Comparison of ENCODE assay signal across 8 mouse cellular contexts in genomic region chr5:4530236-4531067, GRCm38 (mm10).
DNase-seq lines count a peak whose midpoint lies in the region; ATAC-seq lines count a peak whose summit lies in the region.

No protein-coding gene starts in this region.

- DNase-seq in adrenal gland, postnatal 14 days: peak; percentile 4
- no peak for DNase-seq in adrenal gland, postnatal 25 days
- DNase-seq in midbrain, embryonic 11.5 days (ENCODE audit: low spot score, missing footprints): no peak
- no peak for DNase-seq in midbrain, embryonic 10.5 days (ENCODE audit: low spot score)
- DNase-seq in heart, postnatal 25 days (ENCODE audit: low spot score): peak; percentile 13
- peak; percentile 72 for DNase-seq in lung, postnatal 10 days
- DNase-seq in left cerebral cortex, adult 8-10 months (ENCODE audit: low spot score in 2 of 2): no peak

- peaks cover 10% of the 10 kb centered on the region for H3K4me1 ChIP-seq in midbrain, embryonic 11.5 days (ENCODE audit: control insufficient read depth, insufficient read depth, low read length)
- peaks cover 14% of the 10 kb centered on the region for H3K4me1 ChIP-seq in midbrain, embryonic 10.5 days
- H3K4me1 ChIP-seq in intestine, embryonic 16.5 days (ENCODE audit: control insufficient read depth, insufficient read depth, low read length): no peaks in the 10 kb centered on the region; the same call in 1 of the 2 replicates

- 30% methylated on average over 10 of the region's 10 CpGs for WGBS in midbrain, embryonic 11.5 days
- 31% methylated on average over 10 of the region's 10 CpGs for WGBS in midbrain, embryonic 10.5 days
- 40% methylated on average over 10 of the region's 10 CpGs for WGBS in intestine, embryonic 16.5 days

- ATAC-seq in midbrain, embryonic 11.5 days (ENCODE audit: low FRiP score): 0 out of 2 replicates have a peak, but pooled peaks have one; percentile 42
- no peak for ATAC-seq in intestine, embryonic 16.5 days

- H3K36me3 ChIP-seq in midbrain, embryonic 11.5 days (ENCODE audit: control insufficient read depth, insufficient read depth, low read length): no peaks in the 10 kb centered on the region
- no peaks in the 10 kb centered on the region for H3K36me3 ChIP-seq in midbrain, embryonic 10.5 days
- no peaks in the 10 kb centered on the region for H3K36me3 ChIP-seq in intestine, embryonic 16.5 days (ENCODE audit: control insufficient read depth, insufficient read depth, low read length)

- H3K4me2 ChIP-seq in midbrain, embryonic 11.5 days: no peak overlapping the region
- H3K4me2 ChIP-seq in intestine, embryonic 16.5 days (ENCODE audit: low read depth, low read length): no peak overlapping the region

- intact Hi-C loops in heart, postnatal 25 days (cut with DNase I): no loop called here

- H3K27me3 ChIP-seq in midbrain, embryonic 11.5 days (ENCODE audit: control insufficient read depth, insufficient read depth, low read length): no peaks in the 10 kb centered on the region
- H3K27me3 ChIP-seq in midbrain, embryonic 10.5 days (ENCODE audit: low read depth, poor library complexity, severe bottlenecking): no peaks in the 10 kb centered on the region
- H3K27me3 ChIP-seq in intestine, embryonic 16.5 days (replicated peaks; ENCODE audit: control insufficient read depth, insufficient read depth, low read length): no peaks in the 10 kb centered on the region

- H3K9me3 ChIP-seq in midbrain, embryonic 11.5 days (ENCODE audit: control insufficient read depth, low read length): no peaks in the 10 kb centered on the region
- no peaks in the 10 kb centered on the region for H3K9me3 ChIP-seq in midbrain, embryonic 10.5 days (replicated peaks)
- no peaks in the 10 kb centered on the region for H3K9me3 ChIP-seq in intestine, embryonic 16.5 days (ENCODE audit: control insufficient read depth, low read length)

- H3K27ac ChIP-seq in midbrain, embryonic 11.5 days (ENCODE audit: low read depth, low read length): no peak overlapping the region
- H3K27ac ChIP-seq in midbrain, embryonic 10.5 days (replicated peaks): no peak overlapping the region
- H3K27ac ChIP-seq in intestine, embryonic 16.5 days (ENCODE audit: low read length): no peak overlapping the region

- no peak overlapping the region for H3K9ac ChIP-seq in midbrain, embryonic 11.5 days (ENCODE audit: low read length)
- no peak overlapping the region for H3K9ac ChIP-seq in intestine, embryonic 16.5 days (ENCODE audit: low read depth, low read length)

- H3K4me3 ChIP-seq in midbrain, embryonic 11.5 days (ENCODE audit: low read depth, low read length): no peak overlapping the region
- no peak overlapping the region for H3K4me3 ChIP-seq in midbrain, embryonic 10.5 days
- H3K4me3 ChIP-seq in intestine, embryonic 16.5 days (ENCODE audit: low read length): no peak overlapping the region

Comparison
In these comparisons a context has a peak if more than half of its experiments do, and no peak if none do; other contexts are left out.
1. DNase-seq: peak in adrenal gland, postnatal 14 days (single experiment), heart, postnatal 25 days (single experiment) and lung, postnatal 10 days (single experiment); none in adrenal gland, postnatal 25 days (single experiment), midbrain, embryonic 11.5 days (single experiment), midbrain, embryonic 10.5 days (single experiment) and left cerebral cortex, adult 8-10 months (0 of 2).